Mouse (Mus musculus): ENCODE results near the gene Tmc4.

The Tmc4 gene

GRCm38 (mm10) chr7:3692382-3692986, 15.1 kb upstream of the Tmc4 start, which contains the start of gene Tsen34:
Tsen34 (plus strand) TSS chr7:3692863.
- no peak for DNase-seq (ENCODE audit: low spot score)

- DNase-seq (ENCODE audit: low spot score) = no peak
Measured at GRCm38 (mm10) chr7:3691919-3692318, 14.6 kb upstream of the Tmc4 start.

GRCm38 (mm10) chr7:3685400-3686187, 8.2 kb upstream of the Tmc4 start:
- DNase-seq (ENCODE audit: low spot score) = no peak

GRCm38 (mm10) chr7:3684698-3685097, 7.3 kb upstream of the Tmc4 start:
- no peak for DNase-seq (ENCODE audit: low spot score)

DNA sequence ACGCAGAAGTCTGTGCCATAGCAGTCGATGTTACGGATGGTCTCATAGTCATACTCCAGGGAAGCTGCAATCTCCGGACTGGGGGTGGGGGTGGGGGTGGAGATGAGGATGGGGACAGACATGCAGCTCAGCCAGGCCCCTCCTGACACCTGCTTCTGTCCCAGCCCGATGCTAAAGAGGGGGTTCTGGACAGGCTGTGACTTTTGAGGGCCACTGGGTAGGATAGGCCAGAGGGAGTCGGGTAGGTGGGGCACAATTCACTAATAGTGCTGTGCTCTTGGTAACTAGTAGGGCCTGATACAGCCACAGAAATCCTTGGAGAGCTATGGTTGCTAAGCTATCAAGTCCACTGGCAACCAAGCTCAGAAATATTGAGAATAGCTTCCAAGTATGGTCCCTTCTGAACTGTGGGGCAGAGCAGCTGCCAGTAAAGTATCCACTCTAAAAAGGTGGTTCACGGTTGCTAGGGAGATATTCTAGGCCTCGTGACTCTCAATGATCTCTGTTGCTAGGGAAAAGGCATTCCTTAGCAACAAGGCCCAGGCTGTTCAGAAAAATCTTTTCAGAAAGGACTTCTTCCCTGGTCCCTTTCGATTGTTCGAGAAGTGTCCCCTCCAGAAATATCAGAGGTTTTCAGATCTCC, 6.7 kb upstream of the Tmc4 start:
- no peak for DNase-seq (ENCODE audit: low spot score)

DNA sequence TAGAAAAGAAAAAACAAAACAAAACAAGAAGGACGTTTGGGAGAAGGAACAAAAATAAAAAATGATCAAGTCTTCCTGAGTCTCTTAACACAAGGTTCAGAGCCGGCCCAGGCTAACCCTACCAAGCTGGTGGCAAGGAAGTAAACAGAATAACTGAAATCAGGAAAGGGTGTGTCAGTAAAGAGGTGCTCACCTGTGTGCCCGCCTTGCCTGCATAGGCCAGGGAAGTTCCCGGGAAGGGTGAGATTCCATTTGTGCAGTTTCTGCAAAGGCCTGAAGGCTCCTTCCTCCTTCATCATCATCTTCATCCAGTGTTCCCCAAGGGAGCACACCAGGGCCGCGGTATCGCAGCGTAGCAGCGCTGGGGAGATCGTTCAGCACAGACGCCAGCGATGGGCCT, 982 bp downstream of the Tmc4 start:
- DNase-seq (ENCODE audit: low spot score) = no peak

DNA sequence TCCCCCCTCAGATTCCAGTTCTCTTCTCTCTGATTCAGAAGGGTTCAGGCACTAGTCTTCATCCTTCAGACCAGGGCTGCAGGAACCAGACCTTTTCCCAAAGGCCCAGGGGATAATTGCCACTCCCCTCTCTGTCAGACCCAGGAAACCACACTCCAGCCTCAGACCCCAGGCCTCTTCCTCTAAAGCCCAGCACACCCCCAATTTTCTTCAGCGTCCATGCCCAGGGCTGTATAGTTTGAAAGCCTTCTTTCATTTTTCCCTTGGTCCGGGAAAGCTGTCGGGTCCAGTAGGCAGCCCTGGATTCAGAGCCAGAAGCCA, 2.2 kb downstream of the Tmc4 start:
- no peak for DNase-seq (ENCODE audit: low spot score)

DNA sequence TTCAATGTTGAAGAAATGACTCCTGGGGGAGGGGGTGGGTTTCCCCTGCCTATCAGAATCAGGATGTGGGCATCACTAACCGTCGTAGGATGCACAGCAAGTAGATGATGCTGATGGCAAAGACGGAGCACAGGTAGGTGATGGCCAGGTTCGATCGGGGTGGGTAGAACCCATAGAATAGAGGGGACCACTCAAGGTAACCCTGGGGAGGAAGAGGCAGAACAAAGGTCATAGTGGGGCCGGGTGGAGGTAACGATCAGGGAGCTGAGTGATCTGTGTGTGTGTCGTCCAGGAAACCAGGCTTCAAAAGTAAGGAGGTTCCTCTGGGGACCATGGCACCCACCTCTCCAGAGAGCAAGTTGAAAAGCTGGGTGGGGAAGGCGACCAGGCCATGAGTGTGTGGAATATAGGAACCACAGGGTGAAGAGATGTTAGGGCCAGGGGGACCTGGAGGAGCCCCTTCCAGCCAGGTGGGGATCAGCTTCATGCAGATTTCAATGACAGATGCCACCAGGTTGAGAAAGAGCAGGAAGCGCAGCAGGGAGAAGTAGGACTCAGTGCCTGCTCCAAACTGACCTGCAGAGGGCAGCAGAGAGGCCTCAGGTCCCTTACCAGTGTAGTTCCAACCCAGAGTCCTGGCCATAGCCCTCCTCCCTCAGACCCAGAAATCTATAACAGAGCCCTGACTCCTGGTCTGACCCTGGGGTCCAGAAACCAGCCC, 2.7 kb downstream of the Tmc4 start:
- DNase-seq (ENCODE audit: low spot score) = peak; percentile 77

DNA sequence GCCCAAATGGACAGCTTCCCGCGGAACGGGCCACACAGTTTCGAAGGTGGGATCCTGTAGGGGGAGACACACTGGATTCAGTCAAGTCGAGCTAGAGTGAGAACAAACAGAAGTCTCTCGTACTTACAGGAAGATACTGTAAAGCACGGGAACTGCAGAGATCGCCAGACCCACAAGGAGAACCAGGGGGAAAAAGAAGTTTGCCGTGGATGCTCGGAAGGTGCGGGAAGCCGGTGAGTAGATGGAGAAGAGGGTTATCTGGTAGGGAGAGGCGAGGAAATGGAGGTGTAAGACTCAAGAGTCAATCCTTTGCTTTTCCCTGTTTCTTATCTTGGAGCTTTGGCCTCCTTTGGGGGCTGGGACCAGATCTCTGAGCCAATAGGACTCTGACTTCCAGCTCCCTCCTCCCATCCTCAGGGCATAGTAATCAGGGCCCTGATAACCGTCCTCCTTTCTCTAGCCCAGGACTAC, 10.4 kb downstream of the Tmc4 start:
- DNase-seq (ENCODE audit: low spot score) = no peak

GRCm38 (mm10) chr7:3665215-3666114, 11.9 kb downstream of the Tmc4 start, which contains the start of gene Leng1:
Leng1 (minus strand) TSS chr7:3665840.
- peak; percentile 99 for DNase-seq (ENCODE audit: low spot score)

DNA sequence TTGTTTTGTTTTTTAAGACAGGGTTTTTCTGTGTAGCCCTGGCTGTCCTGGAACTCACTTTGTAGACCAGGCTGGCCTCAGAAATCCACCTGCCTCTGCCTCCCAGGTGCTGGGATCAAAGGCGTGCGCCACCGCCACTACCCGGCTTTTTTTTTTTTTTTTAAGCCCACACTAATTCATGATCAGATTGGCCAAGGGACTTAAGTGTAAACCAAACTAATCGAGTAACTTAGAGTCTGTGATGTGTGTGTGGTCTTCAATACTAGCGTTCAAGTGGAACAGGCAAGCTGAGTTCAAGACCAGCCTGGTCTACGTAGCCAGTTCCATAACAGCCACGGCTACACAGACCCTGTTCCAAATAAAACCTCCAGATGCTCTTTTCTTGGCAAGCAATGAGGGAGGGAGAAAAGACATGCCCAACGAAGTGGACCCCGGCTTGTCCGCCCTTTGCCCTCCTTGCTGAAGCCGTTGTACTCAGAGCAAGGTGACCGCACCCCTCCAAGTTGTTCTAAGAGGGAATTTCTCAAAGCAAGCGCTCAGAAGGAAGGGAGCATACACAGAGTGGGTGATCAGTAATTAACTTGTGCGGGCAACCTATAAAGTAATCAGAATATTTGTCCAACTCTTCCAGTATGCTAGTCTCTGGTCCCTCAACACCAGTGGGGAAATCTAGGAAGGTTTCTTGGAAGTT, 12.7 kb downstream of the Tmc4 start:
- no peak for DNase-seq (ENCODE audit: low spot score)

DNA sequence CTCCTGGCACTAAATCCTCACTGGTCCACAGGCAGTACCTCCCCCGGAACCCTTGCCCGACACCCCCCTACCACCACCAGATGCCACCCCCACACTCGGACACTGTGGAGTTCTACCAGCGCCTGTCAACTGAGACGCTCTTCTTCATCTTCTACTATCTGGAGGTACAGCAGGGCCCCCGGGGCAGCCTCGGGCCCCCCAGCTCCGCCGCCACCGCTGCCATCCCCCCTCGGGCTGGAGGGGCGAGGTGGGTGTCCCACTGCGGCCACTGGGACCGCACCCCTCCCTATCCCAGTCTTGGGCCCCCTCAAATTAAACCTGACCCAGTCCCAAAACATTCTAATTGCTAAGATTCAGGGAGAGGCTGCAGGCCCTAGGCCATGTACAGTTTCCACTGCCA, 18.8 kb downstream of the Tmc4 start:
- no peak for DNase-seq (ENCODE audit: low spot score)

DNA sequence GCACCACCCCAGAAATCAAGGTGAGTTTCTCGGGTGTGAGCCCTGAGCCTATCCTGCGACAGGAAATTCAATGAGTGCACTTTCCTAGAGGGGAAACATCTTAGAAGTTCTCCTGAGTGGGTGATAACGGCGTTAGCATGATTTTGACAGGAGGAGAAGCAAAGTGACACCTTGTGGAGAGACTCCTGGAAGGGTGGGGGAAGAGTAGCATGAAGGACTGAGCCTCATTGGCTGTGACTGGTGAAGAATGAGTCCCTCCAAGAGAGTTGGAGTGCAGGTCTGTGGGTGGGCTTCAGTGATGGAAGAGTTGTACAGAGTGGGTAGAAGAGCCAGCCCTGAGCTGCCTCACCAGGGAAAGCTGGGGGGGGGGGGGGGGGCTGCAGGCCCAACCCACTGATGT, 20.4 kb downstream of the Tmc4 start:
- DNase-seq (ENCODE audit: low spot score) = no peak

- DNase-seq (ENCODE audit: low spot score) = no peak
Measured at GRCm38 (mm10) chr7:3646641-3647040, 30.7 kb downstream of the Tmc4 start.

GRCm38 (mm10) chr7:3646188-3646587, 31.2 kb downstream of the Tmc4 start:
- no peak for DNase-seq (ENCODE audit: low spot score)

- no peak for DNase-seq (ENCODE audit: low spot score)
Measured at GRCm38 (mm10) chr7:3645488-3646025, 31.8 kb downstream of the Tmc4 start.

DNA sequence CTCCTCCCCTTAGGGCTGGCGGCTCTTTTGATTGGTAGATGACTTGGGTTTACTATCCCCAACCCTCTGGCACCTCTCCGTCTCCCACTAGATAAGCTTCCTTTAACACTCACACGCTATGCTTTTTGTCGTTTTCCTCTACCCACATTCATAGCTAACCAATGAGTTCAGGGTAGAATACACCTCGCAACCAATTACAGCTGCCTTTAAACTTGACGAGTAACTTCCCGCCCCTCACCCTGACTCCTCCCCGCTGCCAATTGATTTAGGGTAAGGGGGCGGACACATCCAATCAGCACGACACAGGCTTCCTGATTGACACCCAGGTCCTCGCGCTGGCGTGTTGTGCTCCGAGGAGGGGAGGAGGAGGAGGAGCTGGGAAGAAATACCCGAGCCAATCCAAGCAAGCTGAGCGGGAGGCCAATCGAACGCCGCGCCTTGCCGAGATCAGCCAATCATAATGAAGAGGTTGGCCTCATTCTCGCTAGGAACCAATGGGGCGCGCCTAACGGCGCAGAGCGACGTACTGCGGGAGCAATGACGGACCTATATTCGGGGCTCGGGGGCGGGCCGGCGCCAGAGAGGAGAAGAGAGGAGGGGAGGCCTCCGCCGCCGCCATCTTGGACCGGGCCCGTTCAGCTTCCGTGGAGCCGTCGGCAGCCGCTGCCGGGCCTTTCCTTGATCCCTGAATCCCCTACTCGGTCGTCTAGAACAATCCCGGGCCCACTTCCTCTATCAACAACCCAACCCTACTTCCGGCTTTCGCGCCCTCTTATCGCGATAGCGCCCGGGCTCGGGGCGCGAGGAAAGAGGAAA, 32.5 kb downstream of the Tmc4 start, which contains the start of gene Cnot3:
Gene Cnot3 (plus strand): TSS at position 597 of the 816 bp plus-strand sequence.
- peak; percentile 98 for DNase-seq (ENCODE audit: low spot score)

DNA sequence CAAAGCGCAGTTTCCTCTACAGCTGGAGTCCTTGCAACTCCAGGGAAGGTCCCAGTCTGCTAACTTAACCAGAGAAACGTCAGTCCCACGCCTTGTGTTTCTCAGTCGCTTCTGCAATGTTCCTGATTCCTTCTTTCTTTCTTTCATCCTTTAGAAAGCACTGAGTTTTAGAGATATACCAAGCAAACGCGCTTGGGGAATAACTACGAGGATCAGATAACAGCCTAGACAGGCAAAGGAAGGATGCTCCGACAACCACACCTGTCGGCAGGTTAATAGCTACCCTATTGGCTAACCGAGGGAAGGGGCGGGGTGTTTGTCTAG, 33.0 kb downstream of the Tmc4 start:
- no peak for DNase-seq (ENCODE audit: low spot score)

DNA sequence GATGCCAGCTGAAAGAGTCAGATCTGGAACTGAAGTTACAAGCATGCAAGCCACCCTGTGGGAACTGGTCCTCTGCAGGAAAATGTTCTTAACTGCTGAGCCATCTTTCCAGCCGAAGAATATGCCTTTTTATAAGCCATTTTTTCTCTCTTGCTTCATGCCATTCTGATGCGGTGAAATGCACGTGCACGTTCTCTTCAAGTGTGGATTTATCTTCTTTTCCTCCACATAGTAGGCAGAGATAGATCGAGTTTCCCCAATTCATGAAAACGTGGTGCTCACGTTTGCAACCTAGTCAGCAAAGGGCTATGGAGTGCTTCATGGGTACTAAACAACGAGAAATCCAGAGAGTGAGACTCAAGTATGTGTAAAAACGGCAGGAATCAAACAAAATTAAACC, 33.5 kb downstream of the Tmc4 start:
- no peak for DNase-seq (ENCODE audit: low spot score)

GRCm38 (mm10) chr7:3643412-3643811, 33.9 kb downstream of the Tmc4 start:
- DNase-seq (ENCODE audit: low spot score) = no peak

Measured in adipocyte (in vitro differentiated cells).